ENCODE assay signal across 8 mouse cellular contexts in the genomic region with DNA sequence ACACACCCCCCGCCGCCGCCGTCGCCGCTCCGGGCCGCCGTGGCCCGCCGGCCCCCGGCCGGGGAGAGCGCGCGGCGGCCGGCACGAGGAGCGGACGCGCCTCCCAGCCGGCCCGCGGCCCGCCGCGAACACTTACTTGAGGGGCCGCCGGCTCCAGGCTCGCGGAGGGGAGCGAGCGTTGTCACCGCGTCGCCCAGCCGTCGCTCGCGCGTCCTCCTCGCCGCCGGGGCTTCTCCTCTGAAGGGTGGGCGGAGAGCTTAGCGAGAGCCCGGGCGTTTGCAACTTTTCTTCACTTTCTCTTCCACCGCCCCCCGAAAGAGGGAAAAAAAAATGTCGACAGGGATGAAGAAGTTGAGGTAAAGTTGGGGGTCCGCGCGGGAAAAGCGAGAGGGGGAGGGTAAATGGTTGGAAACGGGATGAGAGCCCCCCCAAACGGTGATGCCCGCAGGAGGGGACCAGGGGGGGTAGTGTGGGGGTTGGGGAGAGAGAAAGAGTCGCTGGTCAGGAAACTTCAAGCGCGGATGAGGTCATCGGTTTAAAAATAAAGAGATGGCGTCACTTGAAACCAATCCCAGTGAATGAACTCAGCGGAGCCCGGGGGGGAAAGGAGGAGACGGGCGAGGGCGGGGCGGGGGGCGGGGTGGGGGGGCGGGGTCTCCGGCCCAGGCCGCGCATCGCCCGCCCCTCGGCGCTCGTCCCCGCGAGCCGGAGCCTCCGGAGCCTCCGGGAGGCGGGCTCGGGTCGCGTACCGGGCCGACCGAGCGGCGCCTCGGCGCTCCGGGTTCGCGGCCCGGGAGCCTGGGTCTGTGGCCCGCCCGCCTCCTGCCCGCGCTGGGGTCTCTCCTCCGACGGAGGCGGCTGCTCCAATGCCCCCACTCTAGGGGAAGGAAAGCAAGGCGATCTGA. TPM values are rescaled to one million over a fixed set of nuclear protein-coding genes. Genes with fewer than 3 reads are reported as not detected.
DNase-seq lines count a peak whose midpoint lies in the region; ATAC-seq and TF ChIP-seq lines count a peak whose summit lies in the region.

Gene Dusp16 (minus strand): TSS at position 485 of the 905 bp plus-strand sequence.

- peaks cover 8% of the 10 kb centered on the region for H3K4me1 ChIP-seq in hindbrain, embryonic 12.5 days
- peaks cover 10% of the 10 kb centered on the region; the same call in 1 of the 2 replicates for H3K4me1 ChIP-seq in lung, postnatal 0 days (ENCODE audit: insufficient read depth, low read depth, low read length)

- TF ChIP-seq CTCF in lung, postnatal 0 days (IDR thresholded peaks at IDR 0.05): no peak

- peak within 1 kb of the TSS; percentile 84 for H3K9ac ChIP-seq in hindbrain, embryonic 12.5 days
- H3K9ac ChIP-seq in lung, postnatal 0 days (replicated peaks; ENCODE audit: low read depth): peak within 1 kb of the TSS; percentile 98

- no peaks in the 10 kb centered on the region for H3K36me3 ChIP-seq in hindbrain, embryonic 12.5 days
- H3K36me3 ChIP-seq in lung, postnatal 0 days (ENCODE audit: insufficient read depth, low read length): no peaks in the 10 kb centered on the region

- ATAC-seq in hindbrain, embryonic 12.5 days (ENCODE audit: low FRiP score): peak; percentile 81
- peak; percentile 92 for ATAC-seq in lung, postnatal 0 days

- peak within 1 kb of the TSS; percentile 59 for H3K4me2 ChIP-seq in hindbrain, embryonic 12.5 days (replicated peaks)
- peak within 1 kb of the TSS; percentile 71 for H3K4me2 ChIP-seq in lung, postnatal 0 days (replicated peaks; ENCODE audit: low read depth, low read length)

- H3K27me3 ChIP-seq in hindbrain, embryonic 12.5 days: peaks cover 6% of the 10 kb centered on the region; the same call in 1 of the 2 replicates
- no peaks in the 10 kb centered on the region for H3K27me3 ChIP-seq in lung, postnatal 0 days (replicated peaks; ENCODE audit: insufficient read depth, low read length)

- peak within 1 kb of the TSS; percentile 86 for H3K27ac ChIP-seq in hindbrain, embryonic 12.5 days
- H3K27ac ChIP-seq in lung, postnatal 0 days (ENCODE audit: low read length): peak within 1 kb of the TSS; percentile 99

- no peak for TF ChIP-seq EP300 in lung, postnatal 0 days (IDR thresholded peaks at IDR 0.05)

- WGBS in hindbrain, embryonic 12.5 days: under 1% methylated on average over 87 of the region's 108 CpGs
- 0% methylated on average over 65 of the region's 108 CpGs for WGBS in lung, postnatal 0 days

- H3K9me3 ChIP-seq in hindbrain, embryonic 12.5 days (replicated peaks): no peaks in the 10 kb centered on the region
- no peaks in the 10 kb centered on the region for H3K9me3 ChIP-seq in lung, postnatal 0 days (ENCODE audit: low read length)

- H3K4me3 ChIP-seq in hindbrain, embryonic 12.5 days: peak within 1 kb of the TSS; percentile 68
- H3K4me3 ChIP-seq in lung, postnatal 0 days (ENCODE audit: low read depth, low read length): peak within 1 kb of the TSS; percentile 92

- DNase-seq in R1 (ENCODE audit: low read depth, low spot score): peak; percentile 95
- peak; percentile 89 to 91 for DNase-seq in cerebellum, postnatal 14 days
- peak; percentile 54 to 76 for DNase-seq in frontal cortex, postnatal 14 days (ENCODE audit: low spot score in 2 of 2)
- DNase-seq in layer of hippocampus, postnatal 10 days (ENCODE audit: low spot score in 2 of 2): peak; percentile 75 to 81
- DNase-seq in lung, postnatal 0 days (ENCODE audit: low spot score): peak; percentile 98
- peak; percentile 80 for DNase-seq in ovary, postnatal 14 days (ENCODE audit: low spot score)
- peak; percentile 81 for DNase-seq in thymus, postnatal 14 days

RNA-seq across cellular contexts. Expression of gene Dusp16, which starts in this region (rescaled TPM):
- polyA plus RNA-seq in hindbrain, embryonic 12.5 days (2016; fragmentation: Nextera tagmentation; extraction: Ambion mirVana): 11.0 and 12.9 TPM in 2 replicates
- 1 to 10 TPM; 7.3 to 7.6 TPM for total RNA-seq in layer of hippocampus, postnatal 10 days (2021)
- polyA plus RNA-seq in lung, postnatal 0 days (2015; fragmentation: Nextera tagmentation; extraction: Ambion mirVana): 12.0 and 15.5 TPM in 2 replicates

Comparison
In these comparisons a context has a peak if more than half of its experiments do, and no peak if none do; other contexts are left out.
1. Peak in every context shown above with its lines: DNase-seq, ATAC-seq, H3K4me3 ChIP-seq and H3K27ac ChIP-seq.